Mouse (Mus musculus) naive thymus-derived CD4-positive, alpha-beta T cell, adult 5 months (primary cell): ENCODE results near the gene Gm8994. TPM values are rescaled to one million over a fixed set of nuclear protein-coding genes. Genes with fewer than 3 reads are reported as not detected.

ENCODE experiments used
- polyA plus RNA-seq: library from polyadenylated mRNA; unstranded; fragments of 100-300 nt; shearing (Covaris generic); gene quantifications from one replicate; pipeline ENCODE4 v1.2.1, GENCODE M21; 2017

The Gm8994 gene
- not detected for polyA plus RNA-seq

DNA sequence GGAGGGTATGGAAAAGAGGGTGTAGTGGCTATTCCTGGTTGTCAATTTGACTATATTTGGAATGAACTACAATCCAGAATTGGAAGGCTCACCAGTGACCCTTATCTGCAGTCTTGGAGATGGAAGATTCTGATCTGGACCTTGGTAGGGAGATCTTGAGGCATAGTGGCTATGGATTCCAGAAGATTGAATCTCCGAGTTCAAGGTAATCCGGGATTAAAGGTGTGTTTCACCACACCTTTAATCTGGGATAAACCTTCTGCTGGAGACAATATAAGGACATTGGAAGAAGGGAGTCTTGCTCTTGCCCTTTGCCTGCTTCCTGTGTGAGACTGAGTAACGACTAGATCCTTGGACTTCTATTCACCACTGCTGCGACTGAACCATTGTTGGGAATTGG lies at the start of gene Gm8994:
Gene Gm8994 (plus strand): TSS at position 301 of the 400 bp plus-strand sequence.

Other genes with a start within 250 kb of the Gm8994 start
- gene Grin2b, start 154.0 kb upstream of the Gm8994 start, polyA plus RNA-seq, result 0.01 TPM
- gene E330021D16Rik, start 88.0 kb downstream of the Gm8994 start, polyA plus RNA-seq, result not detected
- gene Atf7ip, start 178.6 kb downstream of the Gm8994 start, polyA plus RNA-seq, result 120 TPM